Mouse (Mus musculus): Measurements from ENCODE around the gene Crip1. TPM values are rescaled to one million over a fixed set of nuclear protein-coding genes. Genes with fewer than 3 reads are reported as not detected.

Gene Crip1
- polyA plus RNA-seq, 1 experiment from 2014 or later: 685 TPM

DNA sequence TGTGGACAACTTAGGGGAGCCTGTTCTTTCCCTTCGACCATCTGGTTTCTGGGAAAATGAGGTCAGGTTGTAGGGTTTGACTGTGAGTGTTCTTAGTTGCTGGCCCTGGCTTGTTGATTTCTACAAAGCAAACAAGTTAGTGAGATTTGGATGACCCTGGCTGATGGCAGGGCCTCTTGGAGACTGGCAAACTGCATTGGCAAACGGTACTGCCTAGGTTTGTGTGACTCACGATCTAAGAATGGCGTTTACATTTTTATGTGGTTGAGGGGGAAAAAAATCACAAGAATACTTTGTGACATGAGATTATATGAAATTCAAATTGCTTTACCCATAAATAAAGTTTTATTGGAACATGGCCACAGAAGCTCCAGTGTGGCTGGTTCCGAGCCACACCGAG, 39.7 kb upstream of the Crip1 start:
- H3K9me3 ChIP-seq (replicated peaks): no peaks in the 10 kb centered on the region
- H3K27me3 ChIP-seq: no peaks in the 10 kb centered on the region
- no peak overlapping the region for H3K9ac ChIP-seq
- no peak overlapping the region for H3K4me3 ChIP-seq
- no peaks in the 10 kb centered on the region for H3K36me3 ChIP-seq
- ATAC-seq (replicated peaks; ENCODE audit: insufficient number of reproducible peaks, insufficient read depth, low FRiP score, low read depth): no peak
- H3K4me1 ChIP-seq (replicated peaks): peaks cover 51% of the 10 kb centered on the region
- no peak overlapping the region for H3K4me2 ChIP-seq
- 79% methylated on average over 6 of the region's 6 CpGs for WGBS
- no peak overlapping the region for H3K27ac ChIP-seq

DNA sequence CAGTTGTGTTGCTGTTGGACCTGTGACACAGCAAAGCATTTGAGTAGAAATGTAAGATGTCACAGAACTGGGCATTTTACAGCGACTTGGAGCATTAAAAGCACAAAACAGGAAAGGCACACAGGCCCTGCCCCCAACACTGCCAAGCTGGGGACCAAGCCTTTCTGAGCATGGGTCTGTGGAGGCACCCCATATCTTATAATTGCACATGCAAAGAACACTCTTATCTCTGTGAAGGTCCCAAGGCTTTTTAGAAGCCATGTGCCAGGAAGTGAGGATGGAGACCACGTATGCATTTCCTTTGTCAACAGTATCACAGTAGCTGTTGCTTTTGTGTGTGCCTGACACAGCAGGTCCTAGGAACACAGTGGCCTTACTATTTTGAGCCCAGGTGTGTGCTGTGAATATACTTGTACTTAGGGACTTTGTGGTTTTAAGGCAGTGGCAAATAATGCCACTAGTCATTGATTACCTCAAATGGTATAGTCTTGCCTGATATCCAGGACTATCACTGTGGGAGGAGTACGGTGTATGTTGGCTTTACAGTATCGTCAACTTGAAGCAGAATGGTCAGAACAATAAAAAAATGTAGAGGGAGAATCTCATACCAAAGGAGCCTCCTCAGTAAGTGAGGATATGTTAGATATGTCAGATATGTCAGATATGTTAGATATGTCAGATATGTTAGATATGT, 38.5 kb upstream of the Crip1 start:
- Histone ChIP-seq H3K4me2 (no peak overlapping the region), H3K9me3 (replicated peaks) (no peaks in the 10 kb centered on the region), H3K27me3 (no peaks in the 10 kb centered on the region), H3K4me1 (replicated peaks) (peaks cover 43% of the 10 kb centered on the region), H3K36me3 (peaks cover 1% of the 10 kb centered on the region; the same call in 1 of the 2 replicates), H3K9ac (no peak overlapping the region), H3K4me3 (no peak overlapping the region), H3K27ac (no peak overlapping the region)
- ATAC-seq (replicated peaks; ENCODE audit: insufficient number of reproducible peaks, insufficient read depth, low FRiP score, low read depth): no peak
- WGBS: 63% methylated on average over 4 of the region's 4 CpGs

DNA sequence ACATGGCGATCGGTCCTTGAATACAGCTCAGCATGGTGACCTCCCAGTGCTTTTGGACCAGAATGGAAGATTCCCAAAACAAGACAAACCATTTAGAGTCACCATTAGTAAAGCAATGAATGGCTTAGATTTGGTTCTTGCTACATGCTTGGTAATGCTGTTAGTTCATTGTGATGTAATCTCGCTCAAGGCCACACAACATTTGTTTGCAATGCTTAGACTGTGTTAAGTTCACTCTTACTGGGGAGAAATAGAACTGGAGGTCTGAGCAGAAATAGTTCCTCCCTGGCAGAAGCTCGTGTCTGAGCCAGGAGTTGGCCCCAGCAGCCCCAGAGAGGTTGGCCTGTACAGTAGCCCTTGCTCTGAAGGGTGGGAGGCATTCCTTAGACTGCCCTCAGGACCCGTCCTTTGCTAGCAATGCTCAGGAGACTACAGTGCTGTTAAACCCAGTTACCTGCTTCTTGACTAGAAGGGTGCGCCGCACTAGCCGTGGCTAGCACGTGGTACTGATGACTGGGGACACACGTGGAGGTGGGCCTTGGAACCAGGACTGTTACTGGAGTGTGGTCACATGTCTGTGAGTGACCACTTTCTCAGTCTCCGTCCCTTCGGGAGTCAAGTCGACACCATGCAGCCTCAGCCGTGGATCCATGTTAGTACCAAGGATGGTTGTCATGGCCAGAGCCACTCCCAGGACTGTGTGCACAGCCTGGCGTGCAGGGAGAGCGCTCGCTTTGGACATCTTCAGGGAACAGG, 37.4 kb upstream of the Crip1 start:
- Histone ChIP-seq H3K4me1 (replicated peaks) (peaks cover 34% of the 10 kb centered on the region), H3K9me3 (replicated peaks) (no peaks in the 10 kb centered on the region), H3K36me3 (peaks cover 8% of the 10 kb centered on the region; the same call in 1 of the 2 replicates), H3K4me2 (no peak overlapping the region), H3K27me3 (no peaks in the 10 kb centered on the region), H3K27ac (no peak overlapping the region), H3K4me3 (no peak overlapping the region), H3K9ac (no peak overlapping the region)
- WGBS: 76% methylated on average over 17 of the region's 17 CpGs
- ATAC-seq (replicated peaks; ENCODE audit: insufficient number of reproducible peaks, insufficient read depth, low FRiP score, low read depth): no peak

DNA sequence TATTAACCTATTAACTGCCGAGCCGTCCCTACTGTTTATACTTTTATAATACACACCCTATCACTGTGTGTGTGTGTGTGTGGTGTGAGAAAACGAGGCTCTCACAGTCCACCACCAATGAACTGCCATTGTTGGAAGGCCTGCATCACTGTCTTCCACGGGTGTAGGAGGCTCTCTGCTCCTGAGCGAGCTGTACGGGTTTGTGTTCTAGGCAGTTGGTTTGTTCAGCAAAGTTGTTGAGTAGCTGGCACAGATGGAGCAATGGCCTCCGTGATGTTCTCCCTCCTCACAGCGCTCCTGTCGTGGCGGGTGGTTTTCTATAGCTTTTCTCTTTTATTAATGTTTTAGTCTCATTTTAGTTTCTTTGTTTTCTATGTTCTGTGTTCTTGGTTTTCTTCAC, 36.3 kb upstream of the Crip1 start:
- 87% methylated on average over 10 of the region's 10 CpGs for WGBS
- H3K27me3 ChIP-seq: no peaks in the 10 kb centered on the region
- H3K27ac ChIP-seq: no peak overlapping the region
- H3K9me3 ChIP-seq (replicated peaks): no peaks in the 10 kb centered on the region
- H3K4me3 ChIP-seq: no peak overlapping the region
- no peak overlapping the region for H3K9ac ChIP-seq
- ATAC-seq (replicated peaks; ENCODE audit: insufficient number of reproducible peaks, insufficient read depth, low FRiP score, low read depth): no peak
- peaks cover 27% of the 10 kb centered on the region for H3K4me1 ChIP-seq (replicated peaks)
- peaks cover 15% of the 10 kb centered on the region for H3K36me3 ChIP-seq
- H3K4me2 ChIP-seq: no peak overlapping the region

DNA sequence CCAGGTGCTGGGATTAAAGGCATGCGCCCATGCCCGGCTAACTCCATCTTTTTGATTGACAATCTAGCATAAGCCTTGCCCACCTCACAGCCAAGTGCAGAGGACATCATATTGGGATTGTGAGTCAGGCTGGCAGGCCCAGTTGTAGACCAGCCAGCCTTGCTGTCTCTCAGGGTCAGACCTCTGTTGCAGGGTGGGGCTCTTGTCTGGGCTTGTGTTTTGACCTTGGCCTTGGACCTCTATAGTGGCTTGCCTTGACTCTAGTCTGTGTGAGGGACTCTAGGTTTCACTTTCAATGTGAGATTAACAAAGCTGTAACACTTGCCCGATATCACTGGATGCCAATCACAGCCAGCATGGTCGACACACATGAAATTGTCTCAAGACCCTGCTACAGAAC, 32.0 kb upstream of the Crip1 start:
- Histone ChIP-seq H3K27ac (no peak overlapping the region), H3K9me3 (replicated peaks) (no peaks in the 10 kb centered on the region), H3K4me1 (replicated peaks) (peaks cover 12% of the 10 kb centered on the region; the same call in 1 of the 2 replicates), H3K4me3 (no peak overlapping the region), H3K36me3 (peaks cover 49% of the 10 kb centered on the region), H3K9ac (no peak overlapping the region), H3K27me3 (no peaks in the 10 kb centered on the region), H3K4me2 (no peak overlapping the region)
- ATAC-seq (replicated peaks; ENCODE audit: insufficient number of reproducible peaks, insufficient read depth, low FRiP score, low read depth): no peak
- WGBS: 82% methylated on average over 4 of the region's 4 CpGs

DNA sequence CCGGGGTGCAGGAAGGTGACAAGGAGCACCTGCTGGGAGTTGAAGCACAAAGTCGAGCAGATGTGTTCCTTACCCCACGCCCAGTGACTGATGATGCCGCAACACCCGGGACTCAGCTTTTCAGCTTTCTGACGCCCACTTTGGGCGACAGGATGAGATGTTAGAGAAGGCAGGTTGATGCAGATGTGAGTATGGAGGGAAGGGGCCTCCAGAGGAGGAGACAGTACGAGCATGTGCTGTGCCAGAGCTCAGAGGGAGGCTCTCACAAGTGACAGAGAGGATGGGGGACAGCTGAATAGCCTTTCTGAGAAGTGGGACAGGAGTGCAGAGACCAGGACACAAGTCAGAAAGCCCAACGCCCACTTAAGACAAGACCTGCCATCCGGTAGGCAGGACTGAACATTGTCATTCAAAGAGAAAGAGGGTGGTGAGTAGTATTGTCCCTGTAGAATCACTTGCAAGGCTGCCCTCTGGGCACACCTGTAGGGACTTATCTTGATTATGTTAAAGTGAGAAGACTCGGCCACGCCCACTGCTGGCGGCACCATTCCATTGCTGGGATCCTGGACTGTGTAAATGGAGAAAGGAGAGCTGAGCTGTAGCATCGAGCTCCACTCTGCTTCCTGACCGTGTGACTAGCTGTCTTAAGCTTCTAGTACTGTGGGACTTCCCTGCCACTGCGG, 31.1 kb upstream of the Crip1 start:
- Histone ChIP-seq H3K4me1 (replicated peaks) (peaks cover 19% of the 10 kb centered on the region), H3K27me3 (no peaks in the 10 kb centered on the region), H3K4me2 (no peak overlapping the region), H3K4me3 (no peak overlapping the region), H3K36me3 (peaks cover 50% of the 10 kb centered on the region), H3K9ac (no peak overlapping the region), H3K27ac (no peak overlapping the region), H3K9me3 (replicated peaks) (no peaks in the 10 kb centered on the region)
- no peak for ATAC-seq (replicated peaks; ENCODE audit: insufficient number of reproducible peaks, insufficient read depth, low FRiP score, low read depth)
- 78% methylated on average over 16 of the region's 16 CpGs for WGBS

DNA sequence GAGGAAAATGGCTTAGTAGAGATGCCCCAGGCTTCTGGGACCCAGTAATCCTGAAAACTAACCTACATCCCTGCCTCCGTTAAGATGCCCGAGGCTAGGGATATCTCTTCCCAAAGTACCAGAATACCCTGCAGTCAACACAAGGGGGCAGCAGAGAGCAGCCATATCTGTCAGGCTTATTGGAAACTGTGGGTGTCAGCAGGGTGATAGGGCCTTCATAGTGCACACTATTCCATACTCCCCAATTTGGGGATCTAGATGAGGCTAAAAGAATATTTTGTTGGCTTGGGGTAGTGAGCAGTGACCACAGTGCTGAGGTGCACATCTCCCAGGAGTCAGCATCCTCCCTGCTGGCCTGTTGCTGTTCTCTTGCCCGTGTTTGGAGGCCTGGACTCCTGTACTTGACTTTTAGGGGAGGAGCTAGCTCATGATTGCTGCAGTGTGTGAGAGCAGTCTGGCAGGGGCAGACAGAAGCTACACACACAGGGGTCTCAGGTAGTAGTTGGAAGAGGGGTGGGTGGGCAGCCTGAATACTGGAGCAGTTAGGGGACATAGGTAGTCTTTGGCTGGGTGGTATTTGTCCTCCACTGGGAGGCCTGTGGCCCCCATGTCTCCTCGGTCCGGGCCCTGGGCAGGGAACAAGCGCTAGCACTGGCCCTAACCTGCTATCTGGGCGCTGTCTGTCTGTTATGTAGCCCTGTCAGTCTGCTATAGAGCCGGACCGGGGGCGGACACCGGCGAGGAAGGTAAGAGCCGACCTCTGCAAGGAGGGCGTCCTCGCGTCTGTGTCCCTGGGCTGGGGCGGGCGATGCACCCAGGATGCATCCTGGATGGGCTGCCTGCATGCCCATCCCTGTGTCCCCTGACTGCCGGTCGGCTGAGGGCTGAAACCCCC, 26.4 kb upstream of the Crip1 start:
- WGBS: 85% methylated on average over 20 of the region's 20 CpGs
- Histone ChIP-seq H3K9ac (no peak overlapping the region), H3K4me1 (replicated peaks) (peaks cover 21% of the 10 kb centered on the region), H3K9me3 (replicated peaks) (no peaks in the 10 kb centered on the region), H3K4me2 (no peak overlapping the region), H3K27me3 (no peaks in the 10 kb centered on the region), H3K4me3 (no peak overlapping the region), H3K36me3 (peaks cover 77% of the 10 kb centered on the region), H3K27ac (peak overlapping the region; percentile 51)
- peak; percentile 58; the same call in 1 of the 2 replicates for ATAC-seq (replicated peaks; ENCODE audit: insufficient number of reproducible peaks, insufficient read depth, low FRiP score, low read depth)

DNA sequence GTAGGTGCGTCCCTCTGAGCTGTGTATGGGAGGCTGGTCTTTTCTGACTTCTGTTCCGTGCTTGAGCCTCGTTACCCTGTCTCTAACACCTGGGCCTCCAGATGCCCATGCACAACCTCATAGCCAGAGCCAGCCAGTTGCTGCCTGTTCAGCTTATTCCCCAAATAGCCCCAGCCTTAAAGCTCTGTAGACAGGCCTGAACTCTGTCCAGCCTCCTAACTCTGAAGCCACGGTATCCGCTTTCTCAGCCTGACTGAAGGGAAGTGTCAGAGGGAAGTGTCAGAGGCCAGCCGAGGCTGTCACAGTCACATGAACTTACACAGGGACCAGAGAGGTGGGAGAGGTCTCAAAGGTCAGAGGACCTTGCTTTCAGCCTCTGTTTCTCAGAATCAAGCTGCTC, 21.4 kb upstream of the Crip1 start:
- no peak overlapping the region for H3K4me3 ChIP-seq
- no peak for ATAC-seq (replicated peaks; ENCODE audit: insufficient number of reproducible peaks, insufficient read depth, low FRiP score, low read depth)
- no peak overlapping the region for H3K4me2 ChIP-seq
- H3K27me3 ChIP-seq: no peaks in the 10 kb centered on the region
- WGBS: 58% methylated on average over 6 of the region's 6 CpGs
- peaks cover 80% of the 10 kb centered on the region for H3K36me3 ChIP-seq
- peaks cover 14% of the 10 kb centered on the region for H3K4me1 ChIP-seq (replicated peaks)
- H3K9ac ChIP-seq: no peak overlapping the region
- no peaks in the 10 kb centered on the region for H3K9me3 ChIP-seq (replicated peaks)
- 0 out of 2 replicates have a peak overlapping the region, but pooled peaks have one; percentile 1 for H3K27ac ChIP-seq

DNA sequence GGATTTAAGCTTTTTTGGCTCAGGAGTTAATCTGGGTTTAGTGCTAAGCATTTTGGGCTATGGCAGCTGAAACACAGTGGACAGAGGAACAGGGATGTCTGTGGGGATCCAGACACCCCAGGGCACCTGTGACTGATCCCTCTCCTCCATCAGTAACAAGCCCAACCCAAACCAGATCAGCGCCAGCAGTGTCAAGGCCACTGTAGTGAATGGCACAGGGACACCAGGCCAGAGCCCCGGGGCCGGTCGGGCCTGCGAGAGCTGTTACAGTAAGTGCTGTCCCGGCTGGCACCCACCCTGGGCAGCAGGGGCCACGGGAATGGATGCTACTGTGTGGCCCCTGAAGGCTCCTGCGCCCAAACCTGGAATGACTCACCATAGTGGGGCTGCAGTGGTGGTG, 15.4 kb upstream of the Crip1 start:
- no peak overlapping the region for H3K4me2 ChIP-seq
- no peaks in the 10 kb centered on the region for H3K9me3 ChIP-seq (replicated peaks)
- no peak overlapping the region for H3K27ac ChIP-seq
- no peaks in the 10 kb centered on the region for H3K27me3 ChIP-seq
- H3K4me1 ChIP-seq (replicated peaks): peaks cover 42% of the 10 kb centered on the region
- no peak overlapping the region for H3K9ac ChIP-seq
- no peak overlapping the region for H3K4me3 ChIP-seq
- H3K36me3 ChIP-seq: peaks cover 78% of the 10 kb centered on the region
- WGBS: 95% methylated on average over 8 of the region's 8 CpGs
- ATAC-seq (replicated peaks; ENCODE audit: insufficient number of reproducible peaks, insufficient read depth, low FRiP score, low read depth): no peak

DNA sequence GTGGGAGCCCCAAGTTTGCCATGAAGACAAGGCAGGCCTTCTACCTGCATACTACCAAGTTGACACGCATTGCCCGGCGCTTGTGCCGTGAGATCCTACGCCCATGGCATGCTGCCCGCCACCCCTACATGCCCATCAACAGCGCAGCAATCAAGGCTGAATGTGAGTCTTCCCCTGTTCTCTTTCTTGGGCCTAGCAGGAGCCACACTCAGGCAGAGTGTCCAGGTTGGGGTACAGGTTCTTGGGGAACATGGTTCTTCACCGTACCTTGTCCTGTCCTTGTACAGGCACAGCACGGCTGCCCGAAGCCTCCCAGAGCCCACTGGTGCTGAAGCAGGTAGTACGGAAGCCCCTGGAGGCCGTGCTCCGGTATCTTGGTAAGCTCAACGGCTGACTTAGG, 14.5 kb upstream of the Crip1 start:
- 93% methylated on average over 14 of the region's 14 CpGs for WGBS
- H3K4me2 ChIP-seq: no peak overlapping the region
- H3K4me3 ChIP-seq: no peak overlapping the region
- no peaks in the 10 kb centered on the region for H3K27me3 ChIP-seq
- no peaks in the 10 kb centered on the region for H3K9me3 ChIP-seq (replicated peaks)
- peaks cover 50% of the 10 kb centered on the region for H3K4me1 ChIP-seq (replicated peaks)
- no peak overlapping the region for H3K9ac ChIP-seq
- peak overlapping the region; percentile 93 for H3K27ac ChIP-seq
- peaks cover 79% of the 10 kb centered on the region for H3K36me3 ChIP-seq
- ATAC-seq (replicated peaks; ENCODE audit: insufficient number of reproducible peaks, insufficient read depth, low FRiP score, low read depth): no peak

DNA sequence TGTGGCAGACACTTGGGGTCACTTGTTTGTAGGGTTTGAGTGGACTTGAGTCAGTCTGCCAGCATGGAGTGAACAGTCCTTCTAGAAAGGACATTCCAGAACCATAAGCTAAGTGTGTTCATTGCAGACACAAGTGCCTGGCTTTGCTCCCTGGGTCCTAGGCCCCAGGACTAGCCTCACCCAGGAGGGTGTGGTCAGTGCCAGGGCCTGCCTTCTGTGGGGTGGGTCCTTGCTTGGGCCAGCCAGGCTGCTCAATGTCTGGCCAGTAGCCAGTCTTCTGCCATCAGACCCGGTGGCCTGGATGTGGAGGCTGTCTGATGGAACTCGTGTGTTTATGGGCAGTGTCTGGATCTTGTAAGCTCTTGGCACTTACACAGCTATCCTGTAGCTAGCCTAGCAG, 13.5 kb upstream of the Crip1 start:
- H3K36me3 ChIP-seq: peaks cover 78% of the 10 kb centered on the region
- H3K27ac ChIP-seq: peak overlapping the region; percentile 93
- ATAC-seq (replicated peaks; ENCODE audit: insufficient number of reproducible peaks, insufficient read depth, low FRiP score, low read depth): peak; percentile 94
- no peaks in the 10 kb centered on the region for H3K9me3 ChIP-seq (replicated peaks)
- no peak overlapping the region for H3K4me2 ChIP-seq
- no peak overlapping the region for H3K4me3 ChIP-seq
- 0 out of 2 replicates have a peak overlapping the region, but pooled peaks have one; percentile 29 for H3K9ac ChIP-seq
- no peaks in the 10 kb centered on the region for H3K27me3 ChIP-seq
- WGBS: 26% methylated on average over 2 of the region's 2 CpGs
- H3K4me1 ChIP-seq (replicated peaks): peaks cover 60% of the 10 kb centered on the region
